9 mouse cellular contexts compared by ENCODE assay signal in genomic region chr4:107001259-107001810, GRCm38 (mm10).
A peak's percentile ranks its signal among the peaks of the same experiment; 100 is the strongest.
DNase-seq lines count a peak whose midpoint lies in the region; ATAC-seq and TF ChIP-seq lines count a peak whose summit lies in the region.
"Had no signal": no experiment of that assay in that cellular context is flagged by ENCODE, and none has a peak within 500 bp of the region (broad histone marks: within the 10 kb centered on the region; RNA-seq: fewer than 3 reads in every experiment).

No protein-coding gene starts in this region.

- no peak for DNase-seq in heart, postnatal 4 days
- peak; percentile 75 for DNase-seq in MEL (ENCODE audit: low read depth, low spot score)
- DNase-seq in intestine, embryonic 14.5 days (ENCODE audit: low spot score) = no peak
- DNase-seq in left cerebral cortex, postnatal 14 days (ENCODE audit: low spot score in 2 of 2) = no peak
- no peak for DNase-seq in testis, postnatal 10 days (ENCODE audit: low spot score)

- no peak for TF ChIP-seq POLR2A in MEL (IDR thresholded peaks at IDR 0.05; ENCODE audit: control insufficient read depth in 1 of 2, insufficient read depth in 1 of 2, low read depth in 1 of 2, low read length in 2 of 2, poor library complexity in 1 of 2)

- no peak for TF ChIP-seq CTCF in MEL (IDR thresholded peaks at IDR 0.05 in 2 of 3, conservative IDR thresholded peaks at IDR 0.05 in 1 of 3; ENCODE audit: control insufficient read depth in 1 of 3, insufficient read depth in 1 of 3, low read depth in 2 of 3, low read length in 3 of 3, poor library complexity in 1 of 3, severe bottlenecking in 1 of 3)

- 31% methylated on average over 5 of the region's 5 CpGs for WGBS in heart, embryonic 13.5 days
- 61% methylated on average over 5 of the region's 5 CpGs for WGBS in intestine, embryonic 14.5 days
- WGBS in midbrain, embryonic 12.5 days = 66% methylated on average over 5 of the region's 5 CpGs

- 0 out of 2 replicates have a peak overlapping the region, but pooled peaks have one; percentile 6 for H3K27ac ChIP-seq in heart, embryonic 13.5 days (replicated peaks)
- H3K27ac ChIP-seq in MEL (ENCODE audit: control insufficient read depth, low read depth, low read length) = peak overlapping the region; percentile 17
- 0 out of 2 replicates have a peak overlapping the region, but pooled peaks have one; percentile 1 for H3K27ac ChIP-seq in intestine, embryonic 14.5 days (ENCODE audit: low read depth)
- peak overlapping the region; percentile 30; the same call in 1 of the 2 replicates for H3K27ac ChIP-seq in midbrain, embryonic 12.5 days (replicated peaks)
- H3K27ac ChIP-seq: embryonic facial prominence, embryonic 15.5 days had no signal

- H3K9me3 ChIP-seq in heart, embryonic 13.5 days = no peaks in the 10 kb centered on the region
- no peaks in the 10 kb centered on the region for H3K9me3 ChIP-seq in MEL (replicated peaks; ENCODE audit: insufficient read depth, low read length)
- no peaks in the 10 kb centered on the region for H3K9me3 ChIP-seq in intestine, embryonic 14.5 days (ENCODE audit: control insufficient read depth, low read length)
- H3K9me3 ChIP-seq in midbrain, embryonic 12.5 days = no peaks in the 10 kb centered on the region
- H3K9me3 ChIP-seq: embryonic facial prominence, embryonic 15.5 days had no signal

- H3K4me3 ChIP-seq in heart, embryonic 13.5 days = no peak overlapping the region
- H3K4me3 ChIP-seq in MEL (ENCODE audit: control insufficient read depth in 1 of 2, insufficient read depth in 1 of 2, low read depth in 2 of 2, low read length in 2 of 2) = no peak overlapping the region
- H3K4me3 ChIP-seq in intestine, embryonic 14.5 days (ENCODE audit: low read depth, low read length) = no peak overlapping the region
- no peak overlapping the region for H3K4me3 ChIP-seq in midbrain, embryonic 12.5 days
- H3K4me3 ChIP-seq: embryonic facial prominence, embryonic 15.5 days had no signal

- TF ChIP-seq EP300 in MEL (IDR thresholded peaks at IDR 0.05; ENCODE audit: low read depth in 1 of 2, low read length in 2 of 2) = peak in 1 of 2 experiments; percentile 23; a peak in 1 of 4 replicates

- no peak for TF ChIP-seq RAD21 in MEL (IDR thresholded peaks at IDR 0.05; ENCODE audit: low read depth, low read length)

- H3K79me2 ChIP-seq in MEL (ENCODE audit: control insufficient read depth, insufficient read depth, low read length, poor library complexity) = peaks cover 14% of the 10 kb centered on the region

- H3K4me2 ChIP-seq in heart, embryonic 13.5 days = no peak overlapping the region
- no peak overlapping the region for H3K4me2 ChIP-seq in intestine, embryonic 14.5 days (ENCODE audit: low read length)
- no peak overlapping the region for H3K4me2 ChIP-seq in midbrain, embryonic 12.5 days (replicated peaks)
- H3K4me2 ChIP-seq: embryonic facial prominence, embryonic 15.5 days had no signal

- ATAC-seq in heart, embryonic 13.5 days (ENCODE audit: extremely low read depth, insufficient number of reproducible peaks, low FRiP score, low TSS enrichment) = peak; percentile 20; the same call in 1 of the 2 replicates
- ATAC-seq in intestine, embryonic 14.5 days (replicated peaks; ENCODE audit: low FRiP score, low TSS enrichment, low read depth) = no peak
- no peak for ATAC-seq in midbrain, embryonic 12.5 days (ENCODE audit: low FRiP score, low read depth)
- ATAC-seq in monocyte, adult 5-6 weeks (replicated peaks; ENCODE audit: insufficient number of reproducible peaks, low FRiP score, low TSS enrichment, poor library complexity, severe bottlenecking) = no peak

- H3K4me1 ChIP-seq in heart, embryonic 13.5 days = peaks cover 75% of the 10 kb centered on the region
- peaks cover 25 to 42% of the 10 kb centered on the region in 2 experiments for H3K4me1 ChIP-seq in MEL (ENCODE audit: control insufficient read depth in 1 of 2, insufficient read depth in 2 of 2, low read length in 2 of 2)
- peaks cover 46% of the 10 kb centered on the region for H3K4me1 ChIP-seq in intestine, embryonic 14.5 days (replicated peaks; ENCODE audit: control insufficient read depth, insufficient read depth, low read length)
- H3K4me1 ChIP-seq in midbrain, embryonic 12.5 days = peaks cover 82% of the 10 kb centered on the region

- no peaks in the 10 kb centered on the region for H3K27me3 ChIP-seq in heart, embryonic 13.5 days (replicated peaks)
- no peaks in the 10 kb centered on the region for H3K27me3 ChIP-seq in MEL (ENCODE audit: control insufficient read depth in 1 of 2, insufficient read depth in 2 of 2, low read length in 2 of 2)
- H3K27me3 ChIP-seq in intestine, embryonic 14.5 days (replicated peaks; ENCODE audit: control insufficient read depth, insufficient read depth, low read length) = no peaks in the 10 kb centered on the region
- no peaks in the 10 kb centered on the region for H3K27me3 ChIP-seq in midbrain, embryonic 12.5 days
- H3K27me3 ChIP-seq: embryonic facial prominence, embryonic 15.5 days had no signal

- no peaks in the 10 kb centered on the region for H3K36me3 ChIP-seq in heart, embryonic 13.5 days
- peaks cover 0 to 39% of the 10 kb centered on the region in 2 experiments; a peak in 3 of 4 replicates for H3K36me3 ChIP-seq in MEL (ENCODE audit: control insufficient read depth in 1 of 2, insufficient read depth in 2 of 2, low read length in 2 of 2)
- no peaks in the 10 kb centered on the region for H3K36me3 ChIP-seq in intestine, embryonic 14.5 days (ENCODE audit: control insufficient read depth, insufficient read depth, low read length)
- H3K36me3 ChIP-seq in midbrain, embryonic 12.5 days = no peaks in the 10 kb centered on the region
- H3K36me3 ChIP-seq: embryonic facial prominence, embryonic 15.5 days had no signal

- peak overlapping the region; percentile 35; the same call in 1 of the 2 replicates for H3K9ac ChIP-seq in heart, embryonic 13.5 days
- 0 out of 2 replicates have a peak overlapping the region, but pooled peaks have one; percentile 9 for H3K9ac ChIP-seq in MEL (ENCODE audit: control insufficient read depth, low read depth, low read length, poor library complexity, severe bottlenecking)
- H3K9ac ChIP-seq in intestine, embryonic 14.5 days (ENCODE audit: low read length) = no peak overlapping the region
- no peak overlapping the region for H3K9ac ChIP-seq in midbrain, embryonic 12.5 days (replicated peaks)
- H3K9ac ChIP-seq: embryonic facial prominence, embryonic 15.5 days had no signal

- intact Hi-C loops in left cerebral cortex, postnatal 14 days (cut with DNase I) = no loop called here

TF ChIP-seq in MEL, 35 proteins besides CTCF, POLR2A, EP300 and RAD21:
- TF ChIP-seq ZMIZ1 (IDR thresholded peaks at IDR 0.05; ENCODE audit: low read depth, low read length) (no peak), GABPA (IDR thresholded peaks at IDR 0.05; ENCODE audit: low read depth, low read length) (no peak), SIN3A (IDR thresholded peaks at IDR 0.05; ENCODE audit: low read length) (peak; percentile 43; the same call in 1 of the 2 replicates), MAX (IDR thresholded peaks at IDR 0.05; ENCODE audit: low read length) (no peak), POLR2AphosphoS5 (IDR thresholded peaks at IDR 0.05; ENCODE audit: borderline replicate concordance, low read depth, low read length) (no peak), NRF1 (IDR thresholded peaks at IDR 0.05; ENCODE audit: insufficient read depth, low read depth, low read length, poor library complexity, severe bottlenecking) (no peak), E2F4 (IDR thresholded peaks at IDR 0.05; ENCODE audit: borderline replicate concordance, low read depth, low read length) (no peak), MYC (IDR thresholded peaks at IDR 0.05; ENCODE audit: low read depth, low read length) (no peak), TAL1 (IDR thresholded peaks at IDR 0.05; ENCODE audit: low read length) (peak; percentile 21; the same call in 1 of the 2 replicates), MAFK (IDR thresholded peaks at IDR 0.05; ENCODE audit: borderline replicate concordance, low read depth, low read length) (no peak), TCF12 (IDR thresholded peaks at IDR 0.05; ENCODE audit: low read depth, low read length) (no peak), ZC3H11A (IDR thresholded peaks at IDR 0.05; ENCODE audit: low read depth, low read length) (no peak), ZNF384 (IDR thresholded peaks at IDR 0.05; ENCODE audit: low read depth, low read length) (no peak), BHLHE40 (IDR thresholded peaks at IDR 0.05; ENCODE audit: borderline replicate concordance, low read depth, low read length) (no peak), UBTF (IDR thresholded peaks at IDR 0.05; ENCODE audit: borderline replicate concordance, insufficient read depth, low read depth, low read length) (no peak), MXI1 (IDR thresholded peaks at IDR 0.05; ENCODE audit: low read depth, low read length) (no peak), KAT2A (conservative IDR thresholded peaks at IDR 0.05; ENCODE audit: low read depth, low read length) (no peak), MYB (IDR thresholded peaks at IDR 0.05; ENCODE audit: low read depth, low read length) (no peak), ZKSCAN1 (IDR thresholded peaks at IDR 0.05; ENCODE audit: low read depth, low read length) (no peak), HCFC1 (IDR thresholded peaks at IDR 0.05; ENCODE audit: low read depth, low read length) (no peak), RCOR1 (IDR thresholded peaks at IDR 0.05; ENCODE audit: low read depth, low read length) (no peak), NELFE (IDR thresholded peaks at IDR 0.05; ENCODE audit: low read depth, low read length) (no peak), JUND (IDR thresholded peaks at IDR 0.05; ENCODE audit: low read depth, low read length) (no peak), CHD2 (IDR thresholded peaks at IDR 0.05; ENCODE audit: low read length) (no peak), USF2 (IDR thresholded peaks at IDR 0.05; ENCODE audit: borderline replicate concordance in 1 of 2, insufficient read depth in 1 of 2, low read depth in 1 of 2, low read length in 2 of 2) (no peak), TBP (IDR thresholded peaks at IDR 0.05; ENCODE audit: low read depth, low read length) (0 out of 2 replicates have a peak, but pooled peaks have one; percentile 15), ELF1 (IDR thresholded peaks at IDR 0.05; ENCODE audit: low read depth, low read length) (no peak), MEF2A (IDR thresholded peaks at IDR 0.05; ENCODE audit: extremely low read depth, insufficient replicate concordance, low read depth, low read length, poor library complexity, severe bottlenecking) (no peak), ETS1 (IDR thresholded peaks at IDR 0.05; ENCODE audit: low read depth, low read length) (no peak; the same call in 1 of the 2 replicates), POLR2AphosphoS2 (IDR thresholded peaks at IDR 0.05; ENCODE audit: low read length) (no peak), GATA1 (IDR thresholded peaks at IDR 0.05; ENCODE audit: low read depth, low read length) (peak; percentile 61)

Comparison
In these comparisons a context has a peak if more than half of its experiments do, and no peak if none do; other contexts are left out.
1. H3K9ac ChIP-seq: peak in heart, embryonic 13.5 days (single experiment) and MEL (single experiment); none in intestine, embryonic 14.5 days (single experiment) and midbrain, embryonic 12.5 days (single experiment).
2. Peak in every context shown above with its lines, with median percentiles within 50 percentile points of each other: H3K27ac ChIP-seq.